Mouse (Mus musculus) embryonic facial prominence, embryonic 14.5 days (tissue): ENCODE results near the gene Kcnq1. TPM values are rescaled to one million over a fixed set of nuclear protein-coding genes. Genes with fewer than 3 reads are reported as not detected.
A peak's percentile ranks its signal among the peaks of the same experiment; 100 is the strongest.

Source experiments
- ATAC-seq: fragments of 200-750 bp; cut with Nextera tagmentation; 2 replicates; pipeline ENCODE4 v1.8.0; 2017; ENCODE audit warnings: low read depth, moderate number of reproducible peaks, moderate TSS enrichment
- DNase-seq: peaks from one replicate; pipeline ENCODE4 v3.0.0-alpha.2; 2015; ENCODE audit warnings: low spot score
- H3K27ac ChIP-seq: fragments of 300-500 bp; sonication (generic); replicated peaks from 2 replicates; pipeline ENCODE4 v1.5.1; 2014; ENCODE audit warnings: low read depth, mild to moderate bottlenecking, low read length, moderate library complexity
- H3K27me3 ChIP-seq: fragments of 300-500 bp; sonication (generic); replicated peaks from 2 replicates; pipeline ENCODE4 v1.6.1; 2014; ENCODE audit warnings: low read length; ENCODE audit not compliant: control insufficient read depth, insufficient read depth
- H3K36me3 ChIP-seq: fragments of 300-500 bp; sonication (generic); 2 replicates; pipeline ENCODE4 v1.6.1; 2014; ENCODE audit warnings: low read length, mixed read lengths; ENCODE audit not compliant: control insufficient read depth, insufficient read depth
- H3K4me1 ChIP-seq: fragments of 300-500 bp; sonication (generic); 2 replicates; pipeline ENCODE4 v1.6.1; 2014; ENCODE audit warnings: antibody characterized with exemption, low read length; ENCODE audit not compliant: control insufficient read depth, insufficient read depth
- H3K4me2 ChIP-seq: fragments of 300-500 bp; sonication (generic); 2 replicates; pipeline ENCODE4 v1.6.1; 2014; ENCODE audit warnings: low read depth, mild to moderate bottlenecking, low read length, moderate library complexity, mixed read lengths
- H3K4me3 ChIP-seq: fragments of 300-500 bp; sonication (generic); 2 replicates; pipeline ENCODE4 v1.5.1; 2014; ENCODE audit warnings: low read depth, mild to moderate bottlenecking, low read length
- H3K9ac ChIP-seq: fragments of 300-500 bp; sonication (generic); 2 replicates; pipeline ENCODE4 v1.6.1; 2014; ENCODE audit warnings: low read depth, mild to moderate bottlenecking, low read length, moderate library complexity, mixed read lengths
- H3K9me3 ChIP-seq: fragments of 300-500 bp; sonication (generic); 2 replicates; pipeline ENCODE4 v1.6.1; 2016; ENCODE audit warnings: low read length; ENCODE audit not compliant: control insufficient read depth
- WGBS: fragments of 180-500 bp; shearing (Covaris S2); extraction: QIAGEN DNeasy Blood & Tissue Kit; methylation state at CpG from one replicate; pipeline ENCODE4 v1.1.7; 2014; 5-methylcytosine and 5-hydroxymethylcytosine counted together
- polyA plus RNA-seq: library from polyadenylated mRNA; unstranded; fragments of >200 nt; fragmentation: Nextera tagmentation; extraction: Ambion mirVana; gene quantifications from 2 replicates; pipeline ENCODE4 v1.2.1, GENCODE M21; 2014

The Kcnq1 gene
- polyA plus RNA-seq, 1 experiment from 2014 or later: 1.9 TPM

- H3K36me3 ChIP-seq: peaks cover 13% of the 10 kb centered on the region; the same call in 1 of the 2 replicates
- 36% methylated on average over 32 of the region's 60 CpGs for WGBS
- ATAC-seq (peak; percentile 0; the same call in 1 of the 2 replicates), DNase-seq (no peak)
- peak overlapping the region; percentile 60 for H3K4me3 ChIP-seq
- peak overlapping the region; percentile 85 for H3K27ac ChIP-seq
- peak overlapping the region; percentile 53 for H3K4me2 ChIP-seq
- no peaks in the 10 kb centered on the region for H3K27me3 ChIP-seq
- H3K4me1 ChIP-seq: peaks cover 5% of the 10 kb centered on the region; the same call in 1 of the 2 replicates
- H3K9ac ChIP-seq: peak overlapping the region; percentile 83
- H3K9me3 ChIP-seq: peaks cover 27% of the 10 kb centered on the region
Measured at GRCm38 (mm10) chr7:143460217-143460834, 354.2 kb downstream of the Kcnq1 start.

- Histone ChIP-seq H3K4me1 (peaks cover 9% of the 10 kb centered on the region; the same call in 1 of the 2 replicates), H3K4me3 (peak within 1 kb of the TSS; percentile 60), H3K9ac (peak within 1 kb of the TSS; percentile 83), H3K27me3 (no peaks in the 10 kb centered on the region), H3K36me3 (peaks cover 13% of the 10 kb centered on the region; the same call in 1 of the 2 replicates), H3K27ac (peak within 1 kb of the TSS; percentile 85), H3K4me2 (peak within 1 kb of the TSS; percentile 53), H3K9me3 (peaks cover 27% of the 10 kb centered on the region)
- ATAC-seq: peak; percentile 84
- DNase-seq: peak; percentile 96
- WGBS: 28% methylated on average over 40 of the region's 48 CpGs
Measured at GRCm38 (mm10) chr7:143460874-143461273, 354.7 kb downstream of the Kcnq1 start, which contains the start of gene Cdkn1c. TSS of gene Cdkn1c (minus strand) at chr7:143461050.

GRCm38 (mm10) chr7:143461294-143461870 lies 355.2 kb downstream of the Kcnq1 start:
- peak overlapping the region; percentile 60 for H3K4me3 ChIP-seq
- DNase-seq (no peak), ATAC-seq (peak; percentile 10)
- H3K4me2 ChIP-seq: peak overlapping the region; percentile 53
- 30% methylated on average over 14 of the region's 32 CpGs for WGBS
- no peaks in the 10 kb centered on the region for H3K27me3 ChIP-seq
- peaks cover 12% of the 10 kb centered on the region; the same call in 1 of the 2 replicates for H3K4me1 ChIP-seq
- H3K27ac ChIP-seq: peak overlapping the region; percentile 81
- peak overlapping the region; percentile 60 for H3K9ac ChIP-seq
- peaks cover 13% of the 10 kb centered on the region; the same call in 1 of the 2 replicates for H3K36me3 ChIP-seq
- H3K9me3 ChIP-seq: peaks cover 27% of the 10 kb centered on the region

GRCm38 (mm10) chr7:143461920-143462319 lies 355.8 kb downstream of the Kcnq1 start:
- H3K9ac ChIP-seq: no peak overlapping the region
- H3K27ac ChIP-seq: no peak overlapping the region; the same call in 1 of the 2 replicates
- ATAC-seq: no peak
- no peak for DNase-seq
- H3K9me3 ChIP-seq: peaks cover 27% of the 10 kb centered on the region
- peaks cover 12% of the 10 kb centered on the region; the same call in 1 of the 2 replicates for H3K4me1 ChIP-seq
- H3K27me3 ChIP-seq: no peaks in the 10 kb centered on the region
- WGBS: 37% methylated on average over 11 of the region's 11 CpGs
- H3K4me3 ChIP-seq: no peak overlapping the region
- peaks cover 13% of the 10 kb centered on the region; the same call in 1 of the 2 replicates for H3K36me3 ChIP-seq
- H3K4me2 ChIP-seq: peak overlapping the region; percentile 53

- DNase-seq (no peak), ATAC-seq (no peak)
- Histone ChIP-seq H3K27ac (no peak overlapping the region; the same call in 1 of the 2 replicates), H3K9ac (no peak overlapping the region), H3K4me3 (no peak overlapping the region), H3K27me3 (no peaks in the 10 kb centered on the region), H3K36me3 (peaks cover 13% of the 10 kb centered on the region; the same call in 1 of the 2 replicates), H3K4me2 (no peak overlapping the region), H3K9me3 (peaks cover 27% of the 10 kb centered on the region), H3K4me1 (peaks cover 12% of the 10 kb centered on the region)
- WGBS: 82% methylated on average over 5 of the region's 5 CpGs
Measured at GRCm38 (mm10) chr7:143462516-143462915, 356.4 kb downstream of the Kcnq1 start.

GRCm38 (mm10) chr7:143463865-143464415 lies 357.8 kb downstream of the Kcnq1 start:
- no peak overlapping the region for H3K4me3 ChIP-seq
- ATAC-seq: no peak
- H3K4me2 ChIP-seq: peak overlapping the region; percentile 61; the same call in 1 of the 2 replicates
- DNase-seq: peak; percentile 81
- peaks cover 17% of the 10 kb centered on the region for H3K4me1 ChIP-seq
- H3K9me3 ChIP-seq: peaks cover 25% of the 10 kb centered on the region
- no peaks in the 10 kb centered on the region for H3K27me3 ChIP-seq
- H3K36me3 ChIP-seq: 0 out of 2 replicates have a peak, but pooled peaks cover 6% of the 10 kb centered on the region
- 32% methylated on average over 11 of the region's 11 CpGs for WGBS
- peak overlapping the region; percentile 10; the same call in 1 of the 2 replicates for H3K9ac ChIP-seq
- peak overlapping the region; percentile 89 for H3K27ac ChIP-seq

GRCm38 (mm10) chr7:143464811-143465560 lies 358.8 kb downstream of the Kcnq1 start:
- Histone ChIP-seq H3K4me1 (peaks cover 17% of the 10 kb centered on the region), H3K4me3 (peak overlapping the region; percentile 31), H3K4me2 (peak overlapping the region; percentile 61), H3K27ac (peak overlapping the region; percentile 89), H3K36me3 (no peaks in the 10 kb centered on the region), H3K9ac (peak overlapping the region; percentile 53), H3K9me3 (peaks cover 14% of the 10 kb centered on the region), H3K27me3 (no peaks in the 10 kb centered on the region)
- peak; percentile 89 for DNase-seq
- WGBS: 29% methylated on average over 34 of the region's 56 CpGs
- peak; percentile 64 for ATAC-seq
